Mouse (Mus musculus) ES-Bruce4 (cell line): ENCODE measurements around the gene Klhl7. TPM values are rescaled to one million over a fixed set of nuclear protein-coding genes. Genes with fewer than 3 reads are reported as not detected.

Experiments used
- H3K27ac ChIP-seq: 2 replicates; pipeline ENCODE4 v1.5.1; 2012; ENCODE audit warnings: low read length, inconsistent platforms; ENCODE audit not compliant: insufficient read depth
- H3K27me3 ChIP-seq: 2 replicates; pipeline ENCODE4 v1.6.1; 2012; ENCODE audit warnings: mild to moderate bottlenecking, low read length, inconsistent platforms; ENCODE audit not compliant: control insufficient read depth, poor library complexity, insufficient read depth, severe bottlenecking
- H3K36me3 ChIP-seq: 2 replicates; pipeline ENCODE4 v1.6.1; 2012; ENCODE audit warnings: inconsistent platforms, mild to moderate bottlenecking, low read length, moderate library complexity; ENCODE audit not compliant: control insufficient read depth, poor library complexity, insufficient read depth, severe bottlenecking
- H3K4me1 ChIP-seq: one replicate; pipeline ENCODE4 v1.8.1; 2011; ENCODE audit warnings: low read length; ENCODE audit not compliant: control insufficient read depth, insufficient read depth
- H3K4me3 ChIP-seq: 2 replicates; pipeline ENCODE4 v1.5.1; 2011; ENCODE audit warnings: low read depth, mild to moderate bottlenecking, low read length
- H3K9ac ChIP-seq: 2 replicates; pipeline ENCODE4 v1.6.1; 2012; ENCODE audit warnings: low read depth, mild to moderate bottlenecking, inconsistent platforms; ENCODE audit not compliant: poor library complexity, severe bottlenecking
- H3K9me3 ChIP-seq: replicated peaks from 2 replicates; pipeline ENCODE4 v1.6.1; 2012; ENCODE audit warnings: mild to moderate bottlenecking, low read length, inconsistent platforms; ENCODE audit not compliant: control insufficient read depth, poor library complexity, insufficient read depth, severe bottlenecking
- CTCF ChIP-seq: IDR thresholded peaks from one replicate; pipeline ENCODE4 v1.8.1; 2011; ENCODE audit warnings: low read depth, low read length
- EP300 ChIP-seq: IDR thresholded peaks from 2 replicates; pipeline ENCODE4 v1.6.1; 2011; ENCODE audit warnings: low read depth, low read length; ENCODE audit not compliant: insufficient read depth
- POLR2A ChIP-seq: IDR thresholded peaks from one replicate; pipeline ENCODE4 v1.8.1; 2011; ENCODE audit warnings: low read length; ENCODE audit not compliant: insufficient read depth
- polyA plus RNA-seq: library from polyadenylated mRNA; stranded (reverse); fragments of >200 nt; gene quantifications from 2 replicates; pipeline ENCODE4 v1.2.4, GENCODE M21; 2011; ENCODE audit warnings: low read depth; ENCODE audit not compliant: missing spikeins, insufficient read depth, insufficient read length

Gene Klhl7
- polyA plus RNA-seq, 1 experiment: 31.1 TPM

- no peaks in the 10 kb centered on the region for H3K4me1 ChIP-seq
- no peak overlapping the region for H3K27ac ChIP-seq
- H3K9me3 ChIP-seq: no peaks in the 10 kb centered on the region
- H3K27me3 ChIP-seq: no peaks in the 10 kb centered on the region
- no peak for TF ChIP-seq POLR2A
- no peak for TF ChIP-seq CTCF
- no peak for TF ChIP-seq EP300
- no peaks in the 10 kb centered on the region for H3K36me3 ChIP-seq
- no peak overlapping the region for H3K9ac ChIP-seq
- H3K4me3 ChIP-seq: no peak overlapping the region
Observed at GRCm38 (mm10) chr5:24207965-24208364, 107.6 kb downstream of the Klhl7 start.

GRCm38 (mm10) chr5:24208505-24208904 is 108.1 kb downstream of the Klhl7 start:
- Histone ChIP-seq H3K9ac (no peak overlapping the region), H3K27ac (no peak overlapping the region), H3K4me3 (no peak overlapping the region), H3K4me1 (no peaks in the 10 kb centered on the region), H3K36me3 (no peaks in the 10 kb centered on the region), H3K27me3 (no peaks in the 10 kb centered on the region), H3K9me3 (no peaks in the 10 kb centered on the region)
- no peak for TF ChIP-seq CTCF
- no peak for TF ChIP-seq POLR2A
- no peak for TF ChIP-seq EP300

Other genes with a start within 250 kb of the Klhl7 start
- 8.2 and 9.5 TPM in 2 replicates for gene Fam126a, start 69.9 kb upstream of the Klhl7 start, polyA plus RNA-seq
- gene Nupl2, start 64.4 kb downstream of the Klhl7 start, polyA plus RNA-seq: 18.1 and 19.3 TPM in 2 replicates